Comparison of ENCODE assay signal across 21 mouse cellular contexts in genomic region chr9:8157011-8157410, GRCm38 (mm10). TPM values are rescaled to one million over a fixed set of nuclear protein-coding genes. Genes with fewer than 3 reads are reported as not detected.
DNase-seq lines count a peak whose midpoint lies in the region; TF ChIP-seq lines count a peak whose summit lies in the region.
"Had no signal": no experiment of that assay in that cellular context is flagged by ENCODE, and none has a peak within 500 bp of the region (broad histone marks: within the 10 kb centered on the region; RNA-seq: fewer than 3 reads in every experiment).

No protein-coding gene starts in this region.

- no peaks in the 10 kb centered on the region for H3K4me1 ChIP-seq in embryonic fibroblast, embryonic 13.5 days (ENCODE audit: control insufficient read depth, insufficient read depth, low read length)
- H3K4me1 ChIP-seq in kidney, adult 2 months (ENCODE audit: control insufficient read depth, insufficient read depth, low read length): no peaks in the 10 kb centered on the region
- H3K4me1 ChIP-seq: forebrain, embryonic 12.5 days; heart, embryonic 15.5 days; hindbrain, embryonic 13.5 days had no signal

- peak; percentile 19 for DNase-seq in 3T3-L1 (ENCODE audit: low read depth, low spot score)
- DNase-seq in NIH3T3 (ENCODE audit: low read depth): peak; percentile 10
- DNase-seq in kidney, adult 2 months: no peak
- no peak for DNase-seq in adrenal gland, postnatal 36 days
- DNase-seq: adrenal gland, adult 2 months; adrenal gland, postnatal 25 days; cerebellum, adult 9-10 months; cerebellum, postnatal 25 days; gastrocnemius, postnatal 10 days; heart, adult 18-20 months; heart, postnatal 14 days had no signal

- TF ChIP-seq CTCF in embryonic fibroblast, embryonic 13.5 days (IDR thresholded peaks at IDR 0.05; ENCODE audit: borderline replicate concordance, insufficient read depth, low read length): no peak
- no peak for TF ChIP-seq CTCF in kidney, adult 2 months (conservative IDR thresholded peaks at IDR 0.05; ENCODE audit: insufficient read depth, insufficient read length, low read depth, low read length)

- no peak overlapping the region for H3ac ChIP-seq in myocyte (ENCODE audit: control insufficient read depth, insufficient read length)

- WGBS in kidney, adult 2 months: 75% methylated on average over 2 of the region's 2 CpGs

- H3K4me3 ChIP-seq in embryonic fibroblast, embryonic 13.5 days (ENCODE audit: insufficient read depth, low read length): no peak overlapping the region
- no peak overlapping the region for H3K4me3 ChIP-seq in myocyte
- no peak overlapping the region for H3K4me3 ChIP-seq in kidney, adult 2 months (ENCODE audit: insufficient read depth, low read depth, low read length)
- H3K4me3 ChIP-seq: forebrain, embryonic 12.5 days; heart, embryonic 15.5 days; hindbrain, embryonic 13.5 days had no signal

- peak overlapping the region; percentile 18; the same call in 1 of the 2 replicates for H3K27ac ChIP-seq in embryonic fibroblast, embryonic 13.5 days (ENCODE audit: insufficient read depth, low read length)
- no peak overlapping the region for H3K27ac ChIP-seq in kidney, adult 2 months (ENCODE audit: insufficient read depth, low read depth, low read length)
- H3K27ac ChIP-seq: forebrain, embryonic 12.5 days; heart, embryonic 15.5 days; hindbrain, embryonic 13.5 days; hindbrain, postnatal 0 days had no signal

- H3K36me3 ChIP-seq in myocyte (ENCODE audit: control insufficient read depth, insufficient read depth): no peaks in the 10 kb centered on the region
- no peaks in the 10 kb centered on the region for H3K36me3 ChIP-seq in kidney, adult 2 months (ENCODE audit: control insufficient read depth, insufficient read depth, low read length)
- H3K36me3 ChIP-seq: forebrain, embryonic 12.5 days; heart, embryonic 15.5 days; hindbrain, embryonic 13.5 days had no signal

- H3K27me3 ChIP-seq in myocyte (ENCODE audit: control insufficient read depth, insufficient read depth, insufficient read length): no peaks in the 10 kb centered on the region
- H3K27me3 ChIP-seq in kidney, adult 2 months (replicated peaks; ENCODE audit: control insufficient read depth, insufficient read depth, low read length): no peaks in the 10 kb centered on the region; the same call in 1 of the 2 replicates
- H3K27me3 ChIP-seq: forebrain, embryonic 12.5 days; heart, embryonic 15.5 days; hindbrain, embryonic 13.5 days; Patski had no signal

- no peaks in the 10 kb centered on the region for H3K79me2 ChIP-seq in myocyte (ENCODE audit: control insufficient read depth, insufficient read depth)

- H3K4me2 ChIP-seq in myocyte (ENCODE audit: low read depth): peak overlapping the region; percentile 34
- H3K4me2 ChIP-seq: forebrain, embryonic 12.5 days; heart, embryonic 11.5 days; heart, embryonic 15.5 days; hindbrain, embryonic 13.5 days had no signal

- TF ChIP-seq POLR2A in embryonic fibroblast, embryonic 13.5 days (IDR thresholded peaks at IDR 0.05; ENCODE audit: low read depth, low read length): no peak
- no peak for TF ChIP-seq POLR2A in myocyte (IDR thresholded peaks at IDR 0.05; ENCODE audit: insufficient read length, low read depth)
- TF ChIP-seq POLR2A in kidney, adult 2 months (IDR thresholded peaks at IDR 0.05; ENCODE audit: low read depth, low read length): no peak

TF ChIP-seq in myocyte, 11 proteins besides CTCF, POLR2A, EP300 and RAD21:
- TF ChIP-seq E2F4 (IDR thresholded peaks at IDR 0.05; ENCODE audit: insufficient read depth) (no peak), USF1 (IDR thresholded peaks at IDR 0.05; ENCODE audit: low read depth) (peak; percentile 18)

RNA-seq across cellular contexts. Expression of gene Cep126, which starts 22.9 kb away (rescaled TPM):
- polyA plus RNA-seq in embryonic fibroblast, embryonic 13.5 days (2011; ENCODE audit: insufficient read length, low read depth, missing spikeins): 2.9 and 4.9 TPM in 2 replicates
- polyA plus RNA-seq in myocyte (2012; fragmentation: generic; extraction: Trizol): 0.34 TPM
- 1.4 and 2.6 TPM in 2 replicates for polyA plus RNA-seq in kidney, adult 2 months (2012; rRNA removed)
- 10 to 100 TPM; 10.6 to 11.8 TPM for total RNA-seq in adrenal gland, postnatal 36 days (2021)
- total RNA-seq: MEL had no signal
- polyA plus RNA-seq: activated CD4-positive, CD25-positive, alpha-beta regulatory T cell, adult 4 months had no signal

Comparison
In these comparisons a context has a peak if more than half of its experiments do, and no peak if none do; other contexts are left out.
1. DNase-seq: peak in 3T3-L1 (single experiment) and NIH3T3 (single experiment); none in kidney, adult 2 months (single experiment) and adrenal gland, postnatal 36 days (0 of 2).